Mouse (Mus musculus) hindbrain, embryonic 11.5 days (tissue): Measurements from ENCODE around the gene Bbs5. TPM values are rescaled to one million over a fixed set of nuclear protein-coding genes. Genes with fewer than 3 reads are reported as not detected.
"Not testable (repeated sequence)": the region's sequence is repeated elsewhere in the genome, so short reads cannot be mapped to it uniquely, and the experiment has no call there.

ENCODE experiments used
- ATAC-seq: fragments of 200-750 bp; cut with Nextera tagmentation; 2 replicates; pipeline ENCODE4 v1.8.0; 2017; ENCODE audit warnings: mild to moderate bottlenecking, moderate TSS enrichment, moderate library complexity; ENCODE audit not compliant: low FRiP score
- DNase-seq: peaks from one replicate; pipeline ENCODE4 v3.0.0-alpha.2; 2015; ENCODE audit warnings: low spot score
- H3K27ac ChIP-seq: fragments of 300-500 bp; sonication (generic); 2 replicates; pipeline ENCODE4 v1.5.1; 2014; ENCODE audit warnings: mild to moderate bottlenecking, low read depth, low read length
- H3K27me3 ChIP-seq: fragments of 300-500 bp; sonication (generic); 2 replicates; pipeline ENCODE4 v1.6.1; 2014; ENCODE audit warnings: mild to moderate bottlenecking, low read length, moderate library complexity, mixed read lengths; ENCODE audit not compliant: control insufficient read depth, insufficient read depth
- H3K36me3 ChIP-seq: fragments of 300-500 bp; sonication (generic); 2 replicates; pipeline ENCODE4 v1.6.1; 2014; ENCODE audit warnings: mild to moderate bottlenecking, low read length, moderate library complexity, mixed read lengths; ENCODE audit not compliant: control insufficient read depth, insufficient read depth
- H3K4me1 ChIP-seq: fragments of 300-500 bp; sonication (generic); replicated peaks from 2 replicates; pipeline ENCODE4 v1.6.1; 2014; ENCODE audit warnings: low read length, mixed read lengths; ENCODE audit not compliant: control insufficient read depth, insufficient read depth
- H3K4me2 ChIP-seq: fragments of 300-500 bp; sonication (generic); replicated peaks from 2 replicates; pipeline ENCODE4 v1.6.1; 2014; ENCODE audit warnings: mild to moderate bottlenecking, low read depth, low read length
- H3K4me3 ChIP-seq: fragments of 300-500 bp; sonication (generic); 2 replicates; pipeline ENCODE4 v1.5.1; 2014; ENCODE audit warnings: low read depth, low read length
- H3K9ac ChIP-seq: fragments of 300-500 bp; sonication (generic); 2 replicates; pipeline ENCODE4 v1.6.1; 2014; ENCODE audit warnings: low read depth, low read length
- H3K9me3 ChIP-seq: fragments of 300-500 bp; sonication (generic); 2 replicates; pipeline ENCODE4 v1.6.1; 2016; ENCODE audit warnings: low read length; ENCODE audit not compliant: control insufficient read depth
- WGBS: fragments of 180-500 bp; shearing (Covaris S2); extraction: QIAGEN DNeasy Blood & Tissue Kit; methylation state at CpG from one replicate; pipeline ENCODE4 v1.1.7; 2014; 5-methylcytosine and 5-hydroxymethylcytosine counted together
- polyA plus RNA-seq: library from polyadenylated mRNA; unstranded; fragments of >200 nt; fragmentation: Nextera tagmentation; extraction: Ambion mirVana; gene quantifications from 2 replicates; pipeline ENCODE4 v1.2.1, GENCODE M21; 2014

The Bbs5 gene
- polyA plus RNA-seq, 1 experiment from 2014 or later, result 21.9 TPM

DNA sequence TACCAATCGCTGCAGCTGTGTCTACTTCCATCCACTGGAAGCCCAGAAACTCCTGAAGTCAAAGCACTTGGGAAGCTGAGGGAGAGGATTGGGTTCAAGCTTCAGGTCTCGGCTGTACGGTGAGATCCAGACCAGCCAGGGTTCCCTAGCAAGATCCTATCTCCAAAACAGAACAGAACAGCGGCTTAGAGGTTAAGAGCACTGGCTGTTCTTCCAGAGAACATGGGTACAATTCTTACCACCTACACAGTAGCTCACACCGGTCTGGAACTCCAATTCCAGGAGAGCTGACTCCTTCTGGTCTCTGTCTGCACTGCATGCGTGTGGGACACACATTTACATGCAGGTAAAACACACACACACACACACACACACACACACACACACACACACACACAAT lies 17.1 kb upstream of the Bbs5 start:
- Histone ChIP-seq H3K4me2 (no peak overlapping the region), H3K36me3 (no peaks in the 10 kb centered on the region), H3K9me3 (no peaks in the 10 kb centered on the region), H3K4me3 (no peak overlapping the region), H3K4me1 (no peaks in the 10 kb centered on the region), H3K27me3 (no peaks in the 10 kb centered on the region), H3K9ac (no peak overlapping the region), H3K27ac (no peak overlapping the region)
- DNase-seq (no peak), ATAC-seq (no peak)
- 96% methylated on average over 6 of the region's 6 CpGs for WGBS

DNA sequence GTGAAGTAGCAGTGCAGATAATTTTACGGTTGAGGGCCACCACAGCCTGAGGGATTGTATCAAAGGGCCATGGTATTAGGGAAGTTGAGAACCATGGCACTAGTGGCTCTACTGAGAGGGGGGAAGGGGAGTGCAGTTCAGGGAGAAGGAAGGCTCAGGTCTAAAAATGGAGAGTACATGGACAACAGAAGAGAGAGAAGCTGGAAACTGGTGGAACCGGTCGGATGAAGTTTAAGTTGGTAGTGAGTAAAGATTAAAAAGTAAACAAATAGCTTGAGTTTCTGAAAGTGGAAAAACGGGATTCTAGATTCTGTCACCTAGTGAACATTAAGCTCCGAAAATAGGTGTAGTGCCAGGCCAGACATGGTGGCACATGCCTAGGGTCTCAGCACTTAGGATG lies 16.2 kb upstream of the Bbs5 start:
- Histone ChIP-seq H3K27me3 (no peaks in the 10 kb centered on the region), H3K4me1 (no peaks in the 10 kb centered on the region), H3K4me3 (no peak overlapping the region), H3K4me2 (no peak overlapping the region), H3K36me3 (no peaks in the 10 kb centered on the region), H3K9me3 (no peaks in the 10 kb centered on the region), H3K27ac (no peak overlapping the region), H3K9ac (no peak overlapping the region)
- 93% methylated on average over 5 of the region's 5 CpGs for WGBS
- no peak for DNase-seq
- ATAC-seq, result no peak

DNA sequence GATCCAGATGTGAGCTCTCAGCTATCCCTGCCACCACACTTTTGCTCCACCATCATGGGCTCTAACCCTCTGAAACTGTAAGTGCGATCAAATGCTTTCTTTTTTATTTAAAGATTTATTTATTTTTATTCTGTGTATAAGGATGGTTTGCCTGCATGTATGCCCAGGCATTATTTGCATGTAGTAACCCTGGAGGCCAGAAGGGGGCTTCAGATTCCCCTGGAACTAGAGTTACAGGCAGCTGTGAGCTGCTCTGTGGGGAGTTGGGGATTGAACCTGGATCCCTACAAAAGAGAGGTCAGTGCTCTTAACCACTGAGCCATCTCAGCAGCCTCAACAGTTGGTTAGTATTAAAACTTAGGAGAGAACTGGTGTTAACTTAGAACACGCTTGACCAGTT lies 15.5 kb upstream of the Bbs5 start:
- WGBS, result 86% methylated on average over 2 of the region's 2 CpGs
- DNase-seq, result peak; percentile 37
- no peak overlapping the region for H3K4me3 ChIP-seq
- H3K9me3 ChIP-seq, result no peaks in the 10 kb centered on the region
- H3K4me2 ChIP-seq, result no peak overlapping the region
- no peak overlapping the region for H3K27ac ChIP-seq
- no peak overlapping the region for H3K9ac ChIP-seq
- no peaks in the 10 kb centered on the region for H3K4me1 ChIP-seq
- ATAC-seq, result no peak
- H3K27me3 ChIP-seq, result no peaks in the 10 kb centered on the region
- H3K36me3 ChIP-seq, result no peaks in the 10 kb centered on the region

DNA sequence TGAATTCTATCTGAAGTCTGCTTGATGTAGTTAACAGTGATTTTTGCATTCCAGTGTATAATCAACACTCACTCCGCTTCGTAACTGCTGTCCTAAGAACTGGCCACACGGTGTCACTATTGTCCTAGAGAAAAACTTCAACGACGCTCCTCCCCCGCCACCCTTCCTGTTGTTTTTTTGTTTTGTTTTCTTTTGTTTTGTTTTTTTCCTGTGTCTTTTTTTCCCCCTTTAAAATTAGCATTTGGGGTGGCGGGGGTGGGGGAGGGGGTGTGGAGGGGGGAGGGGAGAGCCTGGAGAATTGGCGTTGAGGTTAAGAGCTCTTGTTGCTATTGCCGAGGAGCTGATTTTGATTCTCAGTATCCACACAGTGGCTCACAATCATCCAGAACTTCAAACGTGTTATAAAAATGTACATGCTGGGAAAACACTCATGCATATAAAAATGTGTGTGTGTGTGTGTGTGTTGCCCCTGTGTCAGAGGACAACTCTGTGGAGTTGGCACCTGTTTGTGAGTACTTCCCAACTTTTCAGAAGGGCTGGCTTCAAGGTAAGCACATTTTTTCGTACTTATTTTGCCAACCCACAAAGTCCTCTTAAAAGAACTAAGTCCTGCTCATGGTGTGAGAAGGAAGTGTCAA lies 11.8 kb upstream of the Bbs5 start:
- peak; percentile 63; the same call in 1 of the 2 replicates for ATAC-seq
- H3K36me3 ChIP-seq, result no peaks in the 10 kb centered on the region
- no peak overlapping the region for H3K27ac ChIP-seq
- no peaks in the 10 kb centered on the region for H3K27me3 ChIP-seq
- peak overlapping the region; percentile 18 for H3K4me3 ChIP-seq
- H3K4me1 ChIP-seq, result no peaks in the 10 kb centered on the region
- no peaks in the 10 kb centered on the region for H3K9me3 ChIP-seq
- WGBS, result 17% methylated on average over 11 of the region's 11 CpGs
- H3K4me2 ChIP-seq, result no peak overlapping the region
- H3K9ac ChIP-seq, result no peak overlapping the region
- DNase-seq, result peak; percentile 79

DNA sequence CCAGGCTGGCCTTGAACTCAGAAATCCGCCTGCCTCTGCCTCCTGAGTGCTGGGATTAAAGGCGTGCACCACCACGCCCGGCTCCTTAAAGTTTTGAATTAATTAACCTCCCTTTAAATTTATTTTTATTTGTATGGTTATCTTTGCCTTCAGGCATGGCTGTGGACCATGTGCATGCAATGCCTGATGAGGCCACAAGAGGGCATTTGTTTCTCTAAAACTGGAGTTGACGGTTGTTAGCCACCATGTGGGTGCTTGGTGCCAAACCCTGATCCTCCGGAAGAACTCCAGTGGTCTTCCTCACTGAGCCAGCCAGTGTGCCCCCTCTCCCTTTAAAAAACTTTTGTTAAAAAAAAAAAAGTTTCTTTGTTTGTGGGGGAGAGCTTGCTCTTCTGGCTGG lies 11.2 kb upstream of the Bbs5 start:
- H3K4me2 ChIP-seq, result no peak overlapping the region
- H3K27me3 ChIP-seq, result no peaks in the 10 kb centered on the region
- H3K9me3 ChIP-seq, result no peaks in the 10 kb centered on the region
- no peak for ATAC-seq
- no peaks in the 10 kb centered on the region for H3K36me3 ChIP-seq
- H3K4me3 ChIP-seq, result no peak overlapping the region
- H3K27ac ChIP-seq, result no peak overlapping the region
- H3K9ac ChIP-seq, result no peak overlapping the region
- H3K4me1 ChIP-seq, result no peaks in the 10 kb centered on the region
- 72% methylated on average over 6 of the region's 6 CpGs for WGBS
- peak; percentile 55 for DNase-seq

DNA sequence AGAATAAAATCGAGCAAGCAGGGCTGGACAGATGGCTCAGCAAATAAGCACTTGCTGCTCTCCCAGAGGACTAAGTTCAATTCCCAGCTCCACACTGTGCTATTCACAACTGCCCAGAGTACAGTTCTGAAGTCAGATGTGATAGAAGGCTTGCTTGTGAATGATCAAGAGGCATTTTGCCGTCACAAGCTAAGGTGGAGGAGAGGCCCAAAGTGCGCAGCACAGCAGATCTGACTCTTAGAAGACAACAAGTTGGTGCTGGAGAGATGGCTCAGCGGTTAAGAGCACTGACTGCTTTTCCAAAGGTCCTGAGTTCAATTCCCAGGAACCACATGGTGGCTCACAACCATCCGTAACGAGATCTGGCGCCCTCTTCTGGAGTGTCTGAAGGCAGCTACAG lies 9.0 kb upstream of the Bbs5 start:
- not testable (repeated sequence) for H3K9ac ChIP-seq, H3K27ac ChIP-seq, ATAC-seq, DNase-seq, H3K4me3 ChIP-seq, H3K4me2 ChIP-seq, H3K27me3 ChIP-seq, H3K4me1 ChIP-seq, H3K9me3 ChIP-seq, H3K36me3 ChIP-seq
- WGBS, result 75% methylated on average over 7 of the region's 7 CpGs

DNA sequence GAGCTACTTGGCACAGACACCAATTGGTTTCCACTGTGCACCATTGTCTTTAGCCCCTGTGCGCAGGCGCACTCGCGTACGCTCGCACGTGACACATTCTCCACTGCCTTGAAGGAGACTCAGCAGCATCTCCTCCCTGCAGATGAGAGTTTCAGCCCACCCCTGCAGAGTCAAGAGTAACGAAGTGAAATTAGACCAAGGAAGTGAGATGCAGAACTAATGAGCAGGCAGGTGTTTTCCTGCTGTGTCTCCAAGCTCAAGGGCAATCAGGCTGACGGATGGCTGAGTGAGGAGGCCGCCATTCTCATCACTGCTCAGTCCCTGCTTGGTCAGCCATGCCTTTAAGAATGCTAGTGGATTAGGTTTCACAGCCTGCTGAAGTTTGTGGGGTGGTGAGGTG lies 6.9 kb upstream of the Bbs5 start:
- Histone ChIP-seq H3K27ac (no peak overlapping the region), H3K4me3 (no peak overlapping the region), H3K9ac (no peak overlapping the region), H3K36me3 (no peaks in the 10 kb centered on the region), H3K9me3 (no peaks in the 10 kb centered on the region), H3K27me3 (no peaks in the 10 kb centered on the region), H3K4me1 (no peaks in the 10 kb centered on the region), H3K4me2 (no peak overlapping the region)
- DNase-seq, result no peak
- WGBS, result 71% methylated on average over 10 of the region's 10 CpGs
- ATAC-seq, result no peak

DNA sequence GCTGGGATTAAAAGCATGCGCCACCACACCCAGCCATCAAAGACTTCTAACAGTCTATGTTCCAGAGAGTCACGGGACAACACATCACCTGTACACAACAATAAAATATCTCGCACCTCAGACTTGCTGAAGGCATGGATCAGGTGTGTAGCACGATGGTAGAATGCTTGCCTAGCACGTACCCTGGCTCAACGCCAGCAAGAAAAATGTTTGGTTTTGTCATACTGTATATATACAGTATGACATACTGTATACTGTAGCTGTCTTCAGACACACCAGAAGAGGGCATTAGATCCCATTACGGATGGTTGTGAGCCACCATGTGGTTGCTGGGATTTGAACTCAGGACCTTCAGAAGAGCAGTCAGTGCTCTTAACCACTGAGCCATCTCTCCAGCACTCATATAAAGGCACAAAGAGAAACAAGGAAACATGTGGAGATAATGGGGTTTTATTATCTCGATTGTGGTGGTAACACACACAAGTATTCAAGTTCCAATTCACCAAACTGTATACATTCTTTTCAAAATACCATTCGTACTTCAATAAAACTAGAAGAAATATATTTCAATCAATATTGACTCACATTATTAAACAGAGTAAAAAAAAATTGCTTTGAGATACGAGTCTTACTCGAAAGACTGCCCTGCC lies 1.9 kb upstream of the Bbs5 start:
- DNase-seq (no peak), ATAC-seq (no peak)
- H3K36me3 ChIP-seq, result no peaks in the 10 kb centered on the region
- H3K27ac ChIP-seq, result no peak overlapping the region
- H3K4me1 ChIP-seq, result no peaks in the 10 kb centered on the region
- H3K4me3 ChIP-seq, result no peak overlapping the region
- H3K9ac ChIP-seq, result no peak overlapping the region
- H3K27me3 ChIP-seq, result no peaks in the 10 kb centered on the region
- WGBS, result 95% methylated on average over 11 of the region's 11 CpGs
- H3K4me2 ChIP-seq, result no peak overlapping the region
- no peaks in the 10 kb centered on the region for H3K9me3 ChIP-seq

DNA sequence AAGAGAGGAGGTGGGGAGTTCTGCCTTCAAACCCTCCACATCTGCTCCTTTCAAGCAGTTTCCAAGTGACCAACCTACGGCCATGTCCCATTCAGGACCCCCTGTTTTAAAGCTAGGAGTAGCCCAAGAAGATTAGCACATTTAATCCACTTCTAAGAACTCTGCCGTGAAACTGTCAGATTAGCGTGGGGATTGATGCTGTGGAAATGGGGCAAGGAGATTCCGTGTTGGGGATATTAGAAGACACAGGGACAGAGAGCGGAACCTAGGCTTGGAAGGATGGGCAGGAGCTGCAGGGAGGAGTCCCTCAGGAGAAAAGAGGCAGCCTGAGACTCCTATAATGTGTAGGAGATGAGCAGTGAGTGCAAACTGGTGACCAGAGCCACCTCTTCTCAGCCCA lies 2.7 kb downstream of the Bbs5 start:
- DNase-seq, result no peak
- H3K4me3 ChIP-seq, result no peak overlapping the region
- H3K9me3 ChIP-seq, result no peaks in the 10 kb centered on the region
- H3K27me3 ChIP-seq, result no peaks in the 10 kb centered on the region
- H3K4me2 ChIP-seq, result no peak overlapping the region
- H3K36me3 ChIP-seq, result no peaks in the 10 kb centered on the region
- no peak for ATAC-seq
- WGBS, result 91% methylated on average over 5 of the region's 5 CpGs
- H3K4me1 ChIP-seq, result no peaks in the 10 kb centered on the region
- H3K9ac ChIP-seq, result no peak overlapping the region
- no peak overlapping the region for H3K27ac ChIP-seq
